Mouse (Mus musculus) cerebellum, adult (tissue): Measurements from ENCODE around the gene Chodl.

ENCODE experiments used
- ATAC-seq: cut with Nextera tagmentation; 2 replicates; pipeline ENCODE4 v1.9.2; 2017; ENCODE audit warnings: mild to moderate bottlenecking, moderate library complexity, mixed read lengths; ENCODE audit not compliant: insufficient number of reproducible peaks, low FRiP score, low TSS enrichment

Gene Chodl

DNA sequence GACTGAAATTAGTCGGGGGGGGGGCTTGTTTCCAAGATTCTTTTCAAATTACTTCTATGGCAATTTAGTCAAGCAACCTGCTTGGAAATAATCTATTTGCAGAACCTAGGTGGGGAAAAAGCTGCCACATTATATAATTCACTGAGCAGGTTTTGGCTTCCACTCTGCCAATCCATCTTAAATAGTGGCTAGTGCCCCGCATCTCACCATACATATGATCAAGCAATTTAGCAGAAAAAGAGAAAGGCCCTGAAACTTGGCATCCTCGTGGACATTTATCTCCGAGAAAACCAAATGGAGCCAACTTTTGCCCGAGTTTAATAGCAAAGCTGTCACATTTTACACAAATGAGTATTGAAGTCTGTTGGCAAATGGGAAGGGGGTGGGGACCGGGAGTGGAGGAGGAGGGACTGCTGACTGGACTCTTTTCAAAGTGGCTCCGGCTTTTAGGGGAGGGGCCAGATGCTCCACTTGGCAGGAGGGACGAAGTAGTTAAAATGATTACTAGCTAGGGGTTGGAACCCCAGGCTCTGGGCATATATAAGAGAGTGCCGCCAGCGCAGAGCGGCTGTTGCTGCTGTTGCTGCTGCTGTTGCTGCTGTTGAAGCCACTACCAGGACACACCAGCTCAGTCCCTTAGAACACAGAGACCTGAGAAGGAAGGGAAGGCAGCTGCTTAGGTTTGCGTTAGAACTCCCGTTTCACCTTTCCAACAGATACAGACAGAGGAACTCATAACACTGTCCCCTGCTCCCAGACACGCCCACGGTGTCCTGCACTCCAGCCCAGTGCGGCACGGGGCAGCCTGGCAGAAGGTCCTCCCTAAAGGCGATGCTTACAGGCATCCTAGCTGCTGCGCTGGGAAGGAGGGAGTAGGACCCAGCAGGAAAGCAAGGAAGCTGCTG is at the start of gene Chodl:
TSS of gene Chodl (plus strand) at position 567 of the 905 bp plus-strand sequence.
- peak; percentile 61 for ATAC-seq

DNA sequence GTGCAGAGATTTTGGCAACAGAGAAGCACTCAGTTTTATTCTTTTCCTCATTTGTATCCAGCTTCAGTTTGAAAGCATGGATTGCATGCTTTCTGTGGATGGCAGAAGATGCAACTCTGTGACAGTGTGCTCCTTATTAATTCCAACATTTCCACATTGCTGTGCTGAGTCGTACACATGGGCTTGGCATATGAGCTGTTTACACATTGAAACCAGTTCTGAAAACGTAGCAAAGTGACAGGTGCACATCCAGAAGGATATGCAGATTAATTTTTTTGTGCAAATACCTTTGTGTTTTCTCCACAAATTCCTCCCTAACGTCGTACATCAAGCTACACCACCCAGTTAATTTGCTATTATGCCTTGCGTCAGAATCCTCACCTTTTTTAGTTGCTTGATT is 8.1 kb upstream of the Chodl start:
- no peak for ATAC-seq

DNA sequence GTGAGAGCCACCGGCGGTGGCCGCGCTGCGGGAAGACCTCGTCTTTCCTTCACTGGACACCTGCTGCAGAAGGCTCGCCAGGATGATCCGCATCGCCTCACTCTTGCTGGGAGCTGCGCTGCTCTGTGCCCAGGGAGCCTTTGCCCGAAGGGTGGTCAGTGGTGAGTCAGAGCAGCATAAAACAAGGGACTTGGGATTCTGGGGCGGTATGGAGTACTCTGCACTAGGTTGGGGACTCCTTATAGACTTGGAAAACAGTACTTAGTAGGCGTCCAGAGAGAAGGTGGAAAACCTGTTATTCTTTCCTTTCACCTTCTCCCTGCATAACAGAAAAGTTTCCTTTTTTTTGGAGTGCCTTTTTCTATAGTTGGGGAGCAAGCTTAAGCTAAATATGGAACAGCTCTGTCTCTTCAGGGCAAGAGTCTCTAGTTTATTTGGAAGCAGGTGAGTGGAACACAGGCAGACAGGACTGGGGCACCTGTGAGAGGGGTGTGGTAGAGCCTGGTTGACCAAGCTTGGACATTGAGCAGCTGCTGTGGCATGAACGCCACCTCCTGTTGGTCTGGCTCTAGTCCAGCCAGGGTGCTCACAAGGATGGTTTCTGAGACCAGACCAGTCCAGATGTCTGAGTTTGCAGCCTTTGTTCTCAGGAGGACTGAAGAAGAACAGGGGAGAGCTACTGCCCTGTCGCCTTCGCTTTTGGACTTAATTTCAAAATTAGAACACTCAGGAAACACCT is 708 bp downstream of the Chodl start:
- peak; percentile 40; the same call in 1 of the 2 replicates for ATAC-seq

DNA sequence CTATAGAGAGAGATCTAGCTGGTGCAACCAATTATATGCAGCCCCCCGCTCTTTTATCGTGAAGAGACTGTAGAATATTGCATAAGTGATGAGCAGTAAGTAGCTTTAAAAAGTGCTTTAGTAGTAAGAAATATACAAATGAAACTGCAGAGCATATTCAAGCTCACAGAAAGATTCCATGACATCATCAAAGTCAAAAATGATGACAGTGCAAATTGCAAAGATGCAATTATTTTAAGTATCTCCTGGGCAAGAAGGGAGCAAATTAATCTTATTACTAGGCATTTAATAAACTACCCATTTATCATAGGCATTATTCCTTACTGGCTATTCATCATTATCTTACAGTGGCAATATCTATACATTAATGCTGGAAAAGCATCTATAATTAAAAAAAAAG is 3.5 kb downstream of the Chodl start:
- no peak for ATAC-seq

DNA sequence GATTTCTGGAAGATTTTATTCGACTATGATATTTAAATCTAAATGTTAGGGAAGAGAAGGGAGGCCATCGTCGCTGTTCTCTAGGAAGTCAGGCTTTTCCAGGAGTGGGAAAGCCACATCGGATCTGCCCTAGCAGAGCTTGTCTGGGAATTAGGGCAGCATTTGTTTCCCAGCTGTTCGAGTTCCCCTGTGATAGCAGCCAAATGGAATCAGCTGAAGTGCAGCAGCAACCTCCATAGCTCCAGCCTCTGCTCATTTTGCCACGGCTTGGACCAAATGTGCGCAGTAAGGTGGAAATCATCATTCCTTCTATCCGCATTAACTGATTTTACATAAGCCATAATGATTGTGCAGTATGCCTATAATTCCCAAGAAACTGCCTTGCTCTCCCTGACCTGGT is 7.0 kb downstream of the Chodl start:
- ATAC-seq, result no peak

DNA sequence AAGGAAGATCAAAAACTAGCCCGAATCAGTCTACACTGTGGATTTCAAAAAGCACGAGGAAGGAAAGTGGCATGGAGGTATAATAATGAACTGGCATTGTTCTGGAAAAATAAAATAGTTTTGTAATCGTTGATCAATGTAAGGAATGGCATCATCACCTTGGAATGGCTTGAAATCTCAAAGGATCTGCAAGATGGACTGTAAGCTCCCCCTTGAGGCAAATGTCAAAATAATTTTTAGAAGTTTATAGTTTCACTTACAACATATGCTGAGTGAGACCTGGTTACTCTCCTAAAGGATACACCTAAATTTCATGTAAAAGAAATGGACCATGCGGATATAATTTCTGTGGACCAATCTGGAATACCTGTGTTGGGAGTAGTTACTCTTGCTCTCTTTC is 19.6 kb downstream of the Chodl start:
- no peak for ATAC-seq

DNA sequence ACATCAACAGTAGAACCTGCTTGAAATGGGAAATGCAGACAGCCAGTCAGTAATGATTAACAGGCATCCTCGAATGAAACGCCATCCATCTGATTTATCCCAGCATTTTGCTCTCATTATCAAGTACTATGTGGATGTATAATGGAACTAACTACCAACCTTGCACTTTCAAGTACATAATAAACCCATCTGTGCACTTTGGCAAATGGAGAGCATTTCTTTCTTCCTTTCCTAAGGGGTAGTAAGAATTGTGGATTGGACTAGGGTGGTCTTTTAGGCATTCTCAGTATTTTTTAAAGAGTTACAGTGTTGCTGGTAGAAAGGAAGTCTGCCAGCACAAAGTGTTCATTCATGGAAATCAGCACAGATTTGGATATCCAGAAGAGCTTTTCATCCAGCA is 26.7 kb downstream of the Chodl start:
- ATAC-seq, result no peak

DNA sequence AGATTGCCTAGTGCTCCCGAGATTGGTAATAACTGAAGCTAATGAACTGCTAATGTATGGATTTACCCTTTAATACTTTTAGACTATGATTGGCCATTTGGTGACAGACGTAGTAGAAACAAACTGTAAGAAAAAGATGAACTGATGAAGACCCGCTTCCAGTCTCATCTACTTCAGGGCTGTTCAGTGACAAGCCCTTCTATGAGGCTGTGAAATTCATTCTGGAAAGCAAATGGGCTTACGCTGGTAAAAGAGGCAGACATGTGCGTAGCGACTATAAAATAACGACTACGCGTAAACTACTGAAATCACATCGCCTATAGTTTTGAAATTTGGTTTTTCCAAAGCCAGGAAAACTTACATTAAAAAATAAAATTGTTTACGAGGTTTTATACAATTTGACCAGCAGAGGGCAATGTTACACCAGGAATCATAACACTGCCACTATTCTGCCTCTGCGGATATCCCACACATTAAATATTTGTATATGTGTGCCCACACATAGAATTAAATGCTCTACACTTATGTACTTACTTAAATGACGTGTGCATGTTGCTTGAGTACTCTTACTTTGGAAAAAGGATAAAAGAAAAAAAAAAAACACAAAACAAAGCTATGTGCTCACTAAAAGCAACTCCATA is 38.5 kb downstream of the Chodl start:
- ATAC-seq, result no peak

DNA sequence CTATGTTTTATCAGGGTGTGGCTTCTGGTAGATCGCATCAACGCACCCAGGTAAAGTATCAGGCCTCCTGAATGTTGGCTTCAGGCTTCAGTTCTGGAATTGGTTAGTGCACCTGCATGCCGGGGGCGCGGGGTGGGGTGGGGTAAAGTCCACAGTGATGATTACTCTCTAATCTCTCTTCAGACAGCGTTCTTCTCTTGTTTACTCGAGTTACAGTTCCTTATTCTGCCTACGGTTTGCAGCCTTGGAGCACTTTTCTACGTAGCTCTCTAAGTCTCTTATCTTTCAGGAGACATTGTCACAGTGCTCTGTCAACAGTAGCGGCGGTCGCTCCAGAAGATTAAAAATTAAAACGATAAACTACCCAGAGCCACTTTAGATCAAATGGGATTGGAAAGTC is 43.4 kb downstream of the Chodl start:
- no peak for ATAC-seq

DNA sequence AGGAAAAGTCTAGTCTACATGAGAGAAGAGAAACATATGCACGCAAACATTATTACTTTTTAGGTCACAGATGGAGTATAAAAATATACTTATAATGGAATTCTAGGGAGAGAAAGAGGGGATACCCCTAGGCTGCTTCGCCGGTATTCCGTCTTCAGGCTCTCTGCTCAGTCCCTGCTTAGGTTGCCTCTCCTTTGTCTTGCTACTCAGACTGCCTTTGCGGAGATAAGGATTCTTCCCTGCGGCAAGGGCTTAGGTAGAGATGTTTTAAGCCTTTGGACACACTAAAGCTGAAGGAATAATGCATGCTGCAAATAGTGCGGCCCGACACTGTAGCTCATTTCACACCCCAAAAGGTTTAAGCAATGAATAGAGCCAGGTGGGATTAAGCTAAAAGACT is 45.6 kb downstream of the Chodl start:
- ATAC-seq, result no peak
